Mouse (Mus musculus) midbrain, postnatal 0 days (tissue): Measurements from ENCODE around the gene Gpr171. TPM values are rescaled to one million over a fixed set of nuclear protein-coding genes. Genes with fewer than 3 reads are reported as not detected.

Source experiments
- ATAC-seq: fragments of 200-750 bp; cut with Nextera tagmentation; 2 replicates; pipeline ENCODE4 v1.8.0; 2017; ENCODE audit warnings: moderate number of reproducible peaks, mild to moderate bottlenecking, moderate TSS enrichment, moderate library complexity; ENCODE audit not compliant: low FRiP score
- DNase-seq: peaks from one replicate; pipeline ENCODE4 v3.0.0-alpha.2; 2015; ENCODE audit warnings: low spot score
- H3K27ac ChIP-seq: fragments of 300-500 bp; sonication (generic); 2 replicates; pipeline ENCODE4 v1.5.1; 2014; ENCODE audit warnings: low read depth, mild to moderate bottlenecking, low read length, mixed read lengths
- H3K27me3 ChIP-seq: fragments of 300-500 bp; sonication (generic); 2 replicates; pipeline ENCODE4 v1.6.1; 2014; ENCODE audit warnings: low read length, control low read depth, mixed read lengths; ENCODE audit not compliant: insufficient read depth
- H3K36me3 ChIP-seq: fragments of 300-500 bp; sonication (generic); 2 replicates; pipeline ENCODE4 v1.6.1; 2014; ENCODE audit warnings: low read length, control low read depth, mixed read lengths; ENCODE audit not compliant: insufficient read depth
- H3K4me1 ChIP-seq: fragments of 300-500 bp; sonication (generic); 2 replicates; pipeline ENCODE4 v1.6.1; 2014; ENCODE audit warnings: mild to moderate bottlenecking, control low read depth, antibody characterized with exemption, low read length, mixed read lengths; ENCODE audit not compliant: insufficient read depth
- H3K4me2 ChIP-seq: fragments of 300-500 bp; sonication (generic); 2 replicates; pipeline ENCODE4 v1.6.1; 2014; ENCODE audit warnings: low read depth, mild to moderate bottlenecking, low read length, mixed read lengths; ENCODE audit not compliant: poor library complexity, severe bottlenecking
- H3K4me3 ChIP-seq: fragments of 300-500 bp; sonication (generic); 2 replicates; pipeline ENCODE4 v1.5.1; 2014; ENCODE audit warnings: low read depth, mild to moderate bottlenecking, low read length, moderate library complexity
- H3K9ac ChIP-seq: fragments of 300-500 bp; sonication (generic); replicated peaks from 2 replicates; pipeline ENCODE4 v1.6.1; 2014; ENCODE audit warnings: mild to moderate bottlenecking, low read length, moderate library complexity, mixed read lengths; ENCODE audit not compliant: poor library complexity, severe bottlenecking
- H3K9me3 ChIP-seq: fragments of 300-500 bp; sonication (generic); 2 replicates; pipeline ENCODE4 v1.6.1; 2016; ENCODE audit warnings: low read length, control low read depth
- CTCF ChIP-seq: IDR thresholded peaks from 2 replicates; pipeline ENCODE4 v1.5.1; 2016; ENCODE audit warnings: antibody characterized with exemption, mild to moderate bottlenecking
- WGBS: fragments of 180-500 bp; shearing (Covaris S2); extraction: QIAGEN DNeasy Blood & Tissue Kit; methylation state at CpG from one replicate; pipeline ENCODE4 v1.1.7; 2014; 5-methylcytosine and 5-hydroxymethylcytosine counted together
- polyA plus RNA-seq: library from polyadenylated mRNA; unstranded; fragments of >200 nt; fragmentation: Nextera tagmentation; extraction: Ambion mirVana; gene quantifications from 2 replicates; pipeline ENCODE4 v1.2.1, GENCODE M21; 2015
- total RNA-seq: library from RNA; depleted of rRNA; stranded (reverse); fragments of >200 nt; gene quantifications from 2 replicates; pipeline ENCODE4 v1.2.3, GENCODE M21; 2014

The Gpr171 gene
- total and polyA plus RNA-seq, 2 experiments from 2014 or later, result 0.74 TPM; not detected in 1

GRCm38 (mm10) chr3:59131081-59131480 lies 29.5 kb upstream of the Gpr171 start:
- Histone ChIP-seq H3K9me3 (no peaks in the 10 kb centered on the region), H3K27me3 (no peaks in the 10 kb centered on the region), H3K4me2 (no peak overlapping the region), H3K4me1 (no peaks in the 10 kb centered on the region), H3K4me3 (no peak overlapping the region), H3K27ac (no peak overlapping the region), H3K36me3 (no peaks in the 10 kb centered on the region), H3K9ac (no peak overlapping the region)
- TF ChIP-seq CTCF, result no peak
- ATAC-seq, result no peak
- WGBS, result 78% methylated on average over 4 of the region's 4 CpGs
- no peak for DNase-seq

DNA sequence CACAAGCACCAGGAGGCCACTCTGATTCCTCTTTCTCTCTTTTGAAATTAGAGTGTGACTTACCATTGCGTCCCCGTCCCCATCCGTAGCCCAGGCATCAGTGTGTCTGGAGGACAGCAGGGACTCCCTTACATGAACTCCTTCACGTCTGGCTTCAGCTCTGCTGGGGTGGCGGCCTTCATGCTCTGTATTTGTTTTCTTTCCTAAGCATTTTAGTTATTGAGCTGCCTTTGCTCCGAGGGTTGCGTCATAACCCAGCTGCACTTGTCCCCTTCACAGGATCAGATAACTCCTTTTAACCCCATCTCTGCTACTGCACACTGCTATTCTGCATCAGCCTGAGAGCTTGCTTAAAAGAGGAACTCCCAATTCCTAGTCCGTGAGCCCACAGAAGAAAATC lies 28.8 kb upstream of the Gpr171 start:
- Histone ChIP-seq H3K36me3 (no peaks in the 10 kb centered on the region), H3K27me3 (no peaks in the 10 kb centered on the region), H3K27ac (no peak overlapping the region), H3K4me2 (no peak overlapping the region), H3K9me3 (no peaks in the 10 kb centered on the region), H3K4me3 (no peak overlapping the region), H3K4me1 (no peaks in the 10 kb centered on the region), H3K9ac (no peak overlapping the region)
- 67% methylated on average over 8 of the region's 8 CpGs for WGBS
- no peak for TF ChIP-seq CTCF
- DNase-seq, result no peak
- ATAC-seq, result no peak

DNA sequence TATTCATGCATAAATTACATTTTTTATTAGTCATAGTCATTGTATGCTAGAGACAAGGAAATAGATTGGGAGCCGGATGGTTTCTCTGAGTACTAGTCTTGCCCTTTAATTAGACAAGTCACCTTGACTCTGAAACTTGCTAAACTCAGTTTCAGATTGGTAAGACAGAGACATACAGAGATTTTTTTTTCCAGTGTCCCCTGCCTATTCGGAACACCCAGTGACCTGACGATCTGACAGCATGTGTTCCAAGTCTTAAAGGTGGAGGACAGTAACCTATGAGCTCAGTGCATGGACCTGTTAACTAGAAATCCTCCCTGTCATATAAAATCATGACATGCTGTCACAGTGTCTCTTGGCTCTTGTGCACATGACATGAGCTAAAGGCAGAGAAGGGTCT lies 27.9 kb upstream of the Gpr171 start:
- Histone ChIP-seq H3K4me1 (no peaks in the 10 kb centered on the region), H3K9me3 (no peaks in the 10 kb centered on the region), H3K4me3 (no peak overlapping the region), H3K27me3 (no peaks in the 10 kb centered on the region), H3K9ac (no peak overlapping the region), H3K4me2 (no peak overlapping the region), H3K36me3 (no peaks in the 10 kb centered on the region), H3K27ac (no peak overlapping the region)
- 90% methylated on average over 3 of the region's 3 CpGs for whole genome bisulfite sequencing
- no peak for TF ChIP-seq CTCF
- ATAC-seq (no peak), DNase-seq (no peak)

- ATAC-seq, result no peak
- no peaks in the 10 kb centered on the region for H3K36me3 ChIP-seq
- TF ChIP-seq CTCF, result no peak
- H3K9ac ChIP-seq, result no peak overlapping the region
- H3K27ac ChIP-seq, result no peak overlapping the region
- H3K4me3 ChIP-seq, result no peak overlapping the region
- WGBS, result 84% methylated on average over 20 of the region's 20 CpGs
- no peaks in the 10 kb centered on the region for H3K4me1 ChIP-seq
- DNase-seq, result no peak
- no peaks in the 10 kb centered on the region for H3K27me3 ChIP-seq
- no peaks in the 10 kb centered on the region for H3K9me3 ChIP-seq
- no peak overlapping the region for H3K4me2 ChIP-seq
Observed at GRCm38 (mm10) chr3:59128681-59129080, 27.1 kb upstream of the Gpr171 start.

- Histone ChIP-seq H3K4me1 (no peaks in the 10 kb centered on the region), H3K36me3 (no peaks in the 10 kb centered on the region), H3K27me3 (no peaks in the 10 kb centered on the region), H3K9ac (no peak overlapping the region), H3K27ac (no peak overlapping the region; the same call in 1 of the 2 replicates), H3K4me2 (no peak overlapping the region), H3K9me3 (no peaks in the 10 kb centered on the region), H3K4me3 (no peak overlapping the region)
- WGBS, result 73% methylated on average over 7 of the region's 7 CpGs
- no peak for DNase-seq
- no peak for ATAC-seq
- no peak for TF ChIP-seq CTCF
Observed at GRCm38 (mm10) chr3:59125783-59126555, 24.3 kb upstream of the Gpr171 start.

DNA sequence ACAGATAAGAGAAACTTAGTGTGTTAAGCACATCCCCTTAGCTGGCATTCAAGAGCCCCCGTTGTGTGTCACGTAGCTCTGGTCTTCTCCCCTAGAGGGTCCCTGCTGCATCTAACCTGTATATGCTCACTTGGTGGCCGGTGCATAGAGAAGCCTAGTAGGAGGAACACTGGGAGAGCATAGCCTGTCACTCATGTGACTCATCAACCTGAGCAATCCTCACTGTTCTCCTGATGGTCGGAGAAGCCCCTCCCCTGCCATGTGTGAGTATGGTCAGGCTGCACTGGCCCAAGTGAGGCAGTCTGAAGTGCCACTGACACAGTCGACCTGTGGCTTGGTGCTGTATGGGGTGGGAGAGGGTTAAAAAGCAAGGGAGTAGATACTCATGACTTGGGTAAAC lies 23.4 kb upstream of the Gpr171 start:
- no peak for ATAC-seq
- 70% methylated on average over 5 of the region's 5 CpGs for WGBS

More for the DNA sequence above, 23.4 kb upstream of the Gpr171 start:
- TF ChIP-seq CTCF, result no peak
- H3K4me1 ChIP-seq, result no peaks in the 10 kb centered on the region
- no peak overlapping the region for H3K27ac ChIP-seq
- H3K9me3 ChIP-seq, result no peaks in the 10 kb centered on the region
- no peak for DNase-seq
- no peaks in the 10 kb centered on the region for H3K36me3 ChIP-seq
- H3K4me3 ChIP-seq, result no peak overlapping the region
- no peak overlapping the region for H3K4me2 ChIP-seq
- no peak overlapping the region for H3K9ac ChIP-seq
- no peaks in the 10 kb centered on the region for H3K27me3 ChIP-seq
